Mouse (Mus musculus) urinary bladder, postnatal 10 days (tissue): ENCODE measurements around the gene Gm21310.
"Not testable (repeated sequence)": the region's sequence is repeated elsewhere in the genome, so short reads cannot be mapped to it uniquely, and the experiment has no call there.

Source experiments
- DNase-seq: peaks from one replicate; pipeline ENCODE4 v3.0.0; 2022; ENCODE audit warnings: low spot score

The Gm21310 gene

DNA sequence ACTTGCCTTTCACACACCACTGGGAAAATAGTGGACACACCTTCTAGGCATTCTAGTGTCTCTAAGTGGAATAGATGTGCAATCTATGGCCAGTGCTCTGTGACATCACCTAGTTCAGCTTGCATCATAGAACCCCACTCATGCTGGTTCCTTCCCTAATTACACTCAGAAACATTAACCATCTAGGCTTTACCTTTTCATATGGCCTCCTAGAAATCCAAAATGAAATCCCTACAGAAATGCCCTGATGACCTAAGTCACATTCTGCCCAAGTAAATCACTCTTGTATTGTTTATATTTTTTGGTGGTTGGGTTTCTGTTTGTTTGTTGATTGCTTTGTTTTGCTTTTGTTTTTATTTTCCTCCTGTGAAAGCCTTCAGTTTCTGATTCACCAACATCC lies at the start of gene Gm21310:
Gene Gm21310, minus strand, starts transcription at position 101 of the 400 bp plus-strand sequence.
- DNase-seq: not testable (repeated sequence)
